ENCODE assay signal across 9 mouse cellular contexts in the genomic region with DNA sequence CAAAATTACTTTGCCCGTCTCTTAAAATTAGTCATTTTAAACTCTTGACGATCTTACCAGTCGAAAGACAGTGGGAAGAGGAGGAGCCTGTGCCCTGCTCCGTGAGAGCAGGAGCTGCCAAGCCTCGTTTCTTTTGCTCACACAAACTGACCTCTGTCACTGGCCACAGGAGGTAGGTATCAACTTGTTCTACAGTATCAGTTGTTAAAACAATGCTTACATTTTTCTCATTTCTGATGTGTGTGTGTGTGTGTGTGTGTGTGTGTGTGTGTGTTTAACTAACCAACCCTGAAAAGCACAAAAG. TPM values are rescaled to one million over a fixed set of nuclear protein-coding genes. Genes with fewer than 3 reads are reported as not detected.
DNase-seq lines count a peak whose midpoint lies in the region; ATAC-seq and TF ChIP-seq lines count a peak whose summit lies in the region.
"Had no signal": no experiment of that assay in that cellular context is flagged by ENCODE, and none has a peak within 500 bp of the region (broad histone marks: within the 10 kb centered on the region; RNA-seq: fewer than 3 reads in every experiment).

No protein-coding gene starts in this region.

- no peak overlapping the region for H3K9ac ChIP-seq in lung, embryonic 15.5 days
- no peak overlapping the region for H3K9ac ChIP-seq in forebrain, embryonic 16.5 days (replicated peaks; ENCODE audit: low read depth, low read length)
- no peak overlapping the region; the same call in 1 of the 2 replicates for H3K9ac ChIP-seq in limb, embryonic 13.5 days

- 7% methylated on average over 5 of the region's 5 CpGs for WGBS in lung, embryonic 15.5 days
- WGBS in forebrain, embryonic 16.5 days, result 6% methylated on average over 5 of the region's 5 CpGs
- 8% methylated on average over 5 of the region's 5 CpGs for WGBS in limb, embryonic 13.5 days
- WGBS in small intestine, adult 2 months, result 7% methylated on average over 5 of the region's 5 CpGs

- peaks cover 20% of the 10 kb centered on the region for H3K4me1 ChIP-seq in lung, embryonic 15.5 days
- peaks cover 13% of the 10 kb centered on the region for H3K4me1 ChIP-seq in forebrain, embryonic 16.5 days (replicated peaks; ENCODE audit: control insufficient read depth, insufficient read depth, low read length)
- H3K4me1 ChIP-seq in limb, embryonic 13.5 days, result peaks cover 30% of the 10 kb centered on the region
- H3K4me1 ChIP-seq in small intestine, adult 2 months (ENCODE audit: control insufficient read depth, insufficient read depth, insufficient read length, low read length), result peaks cover 12% of the 10 kb centered on the region

- TF ChIP-seq POLR2A in small intestine, adult 2 months (IDR thresholded peaks at IDR 0.05; ENCODE audit: low read depth, low read length), result no peak

- peak overlapping the region; percentile 72; the same call in 1 of the 2 replicates for H3K27ac ChIP-seq in lung, embryonic 15.5 days
- H3K27ac ChIP-seq in forebrain, embryonic 16.5 days (ENCODE audit: low read length), result no peak overlapping the region
- H3K27ac ChIP-seq in limb, embryonic 13.5 days, result no peak overlapping the region
- peak overlapping the region; percentile 30 for H3K27ac ChIP-seq in small intestine, adult 2 months (ENCODE audit: insufficient read depth, low read depth, low read length)

- no peaks in the 10 kb centered on the region for H3K27me3 ChIP-seq in lung, embryonic 15.5 days
- no peaks in the 10 kb centered on the region for H3K27me3 ChIP-seq in forebrain, embryonic 16.5 days (replicated peaks; ENCODE audit: control insufficient read depth, insufficient read depth, low read length)
- no peaks in the 10 kb centered on the region for H3K27me3 ChIP-seq in limb, embryonic 13.5 days
- H3K27me3 ChIP-seq in small intestine, adult 2 months (ENCODE audit: control insufficient read depth, insufficient read depth, low read length), result no peaks in the 10 kb centered on the region

- no peak for TF ChIP-seq CTCF in small intestine, adult 2 months (IDR thresholded peaks at IDR 0.05; ENCODE audit: extremely low read depth, insufficient read length, insufficient replicate concordance, low read depth, low read length)

- no peaks in the 10 kb centered on the region for H3K9me3 ChIP-seq in lung, embryonic 15.5 days
- H3K9me3 ChIP-seq in forebrain, embryonic 16.5 days (ENCODE audit: control insufficient read depth, low read length), result no peaks in the 10 kb centered on the region
- H3K9me3 ChIP-seq in limb, embryonic 13.5 days, result no peaks in the 10 kb centered on the region

- peak overlapping the region; percentile 11; the same call in 1 of the 2 replicates for H3K4me3 ChIP-seq in lung, embryonic 15.5 days
- H3K4me3 ChIP-seq in forebrain, embryonic 16.5 days (replicated peaks; ENCODE audit: low read length), result peak overlapping the region; percentile 26; the same call in 1 of the 2 replicates
- peak overlapping the region; percentile 3; the same call in 1 of the 2 replicates for H3K4me3 ChIP-seq in limb, embryonic 13.5 days
- H3K4me3 ChIP-seq in small intestine, adult 2 months (ENCODE audit: low read depth, low read length), result no peak overlapping the region
- H3K4me3 ChIP-seq: erythroblast, embryonic 14.5 days had no signal

- peak overlapping the region; percentile 46 for H3K4me2 ChIP-seq in lung, embryonic 15.5 days
- peak overlapping the region; percentile 50 for H3K4me2 ChIP-seq in forebrain, embryonic 16.5 days (ENCODE audit: low read length)
- peak overlapping the region; percentile 48 for H3K4me2 ChIP-seq in limb, embryonic 13.5 days (replicated peaks)

- H3K36me3 ChIP-seq in lung, embryonic 15.5 days, result no peaks in the 10 kb centered on the region
- no peaks in the 10 kb centered on the region for H3K36me3 ChIP-seq in forebrain, embryonic 16.5 days (ENCODE audit: control insufficient read depth, insufficient read depth)
- H3K36me3 ChIP-seq in limb, embryonic 13.5 days, result no peaks in the 10 kb centered on the region
- no peaks in the 10 kb centered on the region for H3K36me3 ChIP-seq in small intestine, adult 2 months (ENCODE audit: control insufficient read depth, insufficient read depth, low read length)

- ATAC-seq in lung, embryonic 15.5 days (ENCODE audit: borderline replicate concordance, extremely low read depth, low FRiP score, low TSS enrichment), result no peak
- peak; percentile 54 for ATAC-seq in forebrain, embryonic 16.5 days
- ATAC-seq in limb, embryonic 13.5 days (ENCODE audit: low FRiP score, low read depth), result no peak

- DNase-seq in lung, postnatal 36 days, result no peak
- DNase-seq in ovary, postnatal 10 days (ENCODE audit: low spot score), result no peak
- no peak for DNase-seq in urinary bladder, adult 18-20 months (ENCODE audit: low spot score in 2 of 2)
- DNase-seq in gastrocnemius, postnatal 25 days, result no peak

RNA-seq across cellular contexts. Expression of a gene that starts 41.7 kb away (rescaled TPM):
- 9.1 and 9.2 TPM in 2 replicates for polyA plus RNA-seq in lung, embryonic 15.5 days (2015; fragmentation: Nextera tagmentation; extraction: Ambion mirVana)
- 8.1 and 8.7 TPM in 2 replicates for polyA plus RNA-seq in forebrain, embryonic 16.5 days (2015; fragmentation: Nextera tagmentation; extraction: Ambion mirVana)
- 11.3 and 12.2 TPM in 2 replicates for polyA plus RNA-seq in limb, embryonic 13.5 days (2015; fragmentation: Nextera tagmentation; extraction: Ambion mirVana)
- polyA plus RNA-seq in small intestine, adult 2 months (2012; rRNA removed), result 12.6 and 26.8 TPM in 2 replicates
- total RNA-seq in gastrocnemius, postnatal 25 days (2021), result 10 to 100 TPM; 19.6 to 20.5 TPM

Comparison
In these comparisons a context has a peak if more than half of its experiments do, and no peak if none do; other contexts are left out.
1. H3K27ac ChIP-seq: peak in lung, embryonic 15.5 days (single experiment) and small intestine, adult 2 months (single experiment); none in forebrain, embryonic 16.5 days (single experiment) and limb, embryonic 13.5 days (single experiment).
2. Peak in every context shown above with its lines, with median percentiles within 50 percentile points of each other: H3K4me2 ChIP-seq.